Mouse (Mus musculus) 416B (cell line): ENCODE results near the gene Tmem106a.
"Not testable (repeated sequence)": the region's sequence is repeated elsewhere in the genome, so short reads cannot be mapped to it uniquely, and the experiment has no call there.

Experiments used
- DNase-seq: peaks from one replicate; pipeline ENCODE4 v3.0.0; 2011; ENCODE audit warnings: low read depth

Tmem106a gene

GRCm38 (mm10) chr11:101602491-101602890, 20.4 kb downstream of the Tmem106a start:
- DNase-seq, result peak; percentile 77

- no peak for DNase-seq
Observed at GRCm38 (mm10) chr11:101604116-101604515, 22.1 kb downstream of the Tmem106a start.

GRCm38 (mm10) chr11:101604531-101605453, 22.8 kb downstream of the Tmem106a start:
- DNase-seq, result peak; percentile 93

- not testable (repeated sequence) for DNase-seq
Observed at GRCm38 (mm10) chr11:101607134-101607533, 25.1 kb downstream of the Tmem106a start.

GRCm38 (mm10) chr11:101610445-101610844, 28.4 kb downstream of the Tmem106a start:
- DNase-seq, result no peak

GRCm38 (mm10) chr11:101613596-101613995, 31.6 kb downstream of the Tmem106a start:
- no peak for DNase-seq

- DNase-seq, result no peak
Observed at GRCm38 (mm10) chr11:101614116-101614515, 32.1 kb downstream of the Tmem106a start.

- DNase-seq, result no peak
Observed at GRCm38 (mm10) chr11:101615380-101615779, 33.3 kb downstream of the Tmem106a start.

- DNase-seq, result no peak
Observed at GRCm38 (mm10) chr11:101616104-101616503, 34.1 kb downstream of the Tmem106a start.

GRCm38 (mm10) chr11:101616948-101617767, 35.1 kb downstream of the Tmem106a start:
- DNase-seq, result no peak

- peak; percentile 41 for DNase-seq
Observed at GRCm38 (mm10) chr11:101617849-101618248, 35.8 kb downstream of the Tmem106a start.

GRCm38 (mm10) chr11:101618596-101618995, 36.6 kb downstream of the Tmem106a start:
- no peak for DNase-seq

- DNase-seq, result not testable (repeated sequence)
Observed at GRCm38 (mm10) chr11:101620022-101620655, 38.1 kb downstream of the Tmem106a start.

- DNase-seq, result no peak
Observed at GRCm38 (mm10) chr11:101626649-101626994, 44.6 kb downstream of the Tmem106a start.

GRCm38 (mm10) chr11:101626995-101627856, 45.2 kb downstream of the Tmem106a start, which contains the start of gene Rdm1:
TSS of gene Rdm1 (plus strand) at chr11:101627195.
- peak; percentile 99 for DNase-seq

GRCm38 (mm10) chr11:101627857-101628559, 46.0 kb downstream of the Tmem106a start:
- no peak for DNase-seq

GRCm38 (mm10) chr11:101628733-101629417, 46.8 kb downstream of the Tmem106a start:
- DNase-seq, result peak; percentile 25

- DNase-seq, result no peak
Observed at GRCm38 (mm10) chr11:101635660-101636059, 53.6 kb downstream of the Tmem106a start.

GRCm38 (mm10) chr11:101639761-101640160, 57.7 kb downstream of the Tmem106a start:
- DNase-seq, result peak; percentile 71
